Mouse (Mus musculus) lung, postnatal 0 days (tissue): ENCODE measurements around the gene Trim44.

Source experiments
- CTCF ChIP-seq: IDR thresholded peaks from 2 replicates; pipeline ENCODE4 v1.5.1; 2016; ENCODE audit warnings: antibody characterized with exemption, mild to moderate bottlenecking
- EP300 ChIP-seq: IDR thresholded peaks from 2 replicates; pipeline ENCODE4 v1.6.1; 2016; ENCODE audit warnings: antibody characterized with exemption, mild to moderate bottlenecking, control low read depth

GRCm38 (mm10) chr2:102325921-102326320, 81.7 kb downstream of the Trim44 start:
- no peak for TF ChIP-seq CTCF
- TF ChIP-seq EP300, result peak; percentile 61
